Mouse (Mus musculus): ENCODE results near the gene Abhd17a. TPM values are rescaled to one million over a fixed set of nuclear protein-coding genes. Genes with fewer than 3 reads are reported as not detected.

Abhd17a gene
- total and polyA plus RNA-seq, 2 experiments from 2014 or later: 152 to 275 TPM

GRCm38 (mm10) chr10:80589127-80589878, 838 bp downstream of the Abhd17a start:
- peak overlapping the region; percentile 86 for H3K4me2 ChIP-seq (ENCODE audit: low read depth, low read length, poor library complexity, severe bottlenecking)
- WGBS: 18% methylated on average over 12 of the region's 12 CpGs
- ATAC-seq (ENCODE audit: low FRiP score) (no peak), DNase-seq (ENCODE audit: low spot score) (no peak)
- peaks cover 12% of the 10 kb centered on the region for H3K4me1 ChIP-seq (ENCODE audit: insufficient read depth, low read length)
- no peaks in the 10 kb centered on the region for H3K9me3 ChIP-seq (ENCODE audit: low read length)
- peak overlapping the region; percentile 57 for H3K4me3 ChIP-seq (ENCODE audit: low read depth, low read length)
- H3K27ac ChIP-seq (ENCODE audit: low read depth, low read length): peak overlapping the region; percentile 65; the same call in 1 of the 2 replicates
- peak overlapping the region; percentile 84 for H3K9ac ChIP-seq (replicated peaks; ENCODE audit: low read length, poor library complexity, severe bottlenecking)
- peaks cover 17% of the 10 kb centered on the region for H3K36me3 ChIP-seq (ENCODE audit: insufficient read depth, low read length)
- TF ChIP-seq CTCF (IDR thresholded peaks at IDR 0.05): no peak
- no peaks in the 10 kb centered on the region for H3K27me3 ChIP-seq (ENCODE audit: insufficient read depth, low read length)

GRCm38 (mm10) chr10:80587305-80587657, 2.9 kb downstream of the Abhd17a start:
- DNase-seq (ENCODE audit: low spot score) (no peak), ATAC-seq (ENCODE audit: low FRiP score) (no peak)
- H3K36me3 ChIP-seq (ENCODE audit: insufficient read depth, low read length): peaks cover 28% of the 10 kb centered on the region
- no peak for TF ChIP-seq CTCF (IDR thresholded peaks at IDR 0.05)
- no peak overlapping the region for H3K4me3 ChIP-seq (ENCODE audit: low read depth, low read length)
- H3K27ac ChIP-seq (ENCODE audit: low read depth, low read length): 0 out of 2 replicates have a peak overlapping the region, but pooled peaks have one; percentile 47
- peaks cover 12% of the 10 kb centered on the region for H3K4me1 ChIP-seq (ENCODE audit: insufficient read depth, low read length)
- no peak overlapping the region for H3K4me2 ChIP-seq (ENCODE audit: low read depth, low read length, poor library complexity, severe bottlenecking)
- no peaks in the 10 kb centered on the region for H3K9me3 ChIP-seq (ENCODE audit: low read length)
- H3K9ac ChIP-seq (replicated peaks; ENCODE audit: low read length, poor library complexity, severe bottlenecking): no peak overlapping the region
- 29% methylated on average over 2 of the region's 4 CpGs for WGBS
- no peaks in the 10 kb centered on the region for H3K27me3 ChIP-seq (ENCODE audit: insufficient read depth, low read length)

GRCm38 (mm10) chr10:80586407-80587304, 3.5 kb downstream of the Abhd17a start:
- no peak overlapping the region for H3K4me3 ChIP-seq (ENCODE audit: low read depth, low read length)
- H3K9ac ChIP-seq (replicated peaks; ENCODE audit: low read length, poor library complexity, severe bottlenecking): no peak overlapping the region
- H3K27me3 ChIP-seq (ENCODE audit: insufficient read depth, low read length): no peaks in the 10 kb centered on the region
- no peaks in the 10 kb centered on the region for H3K9me3 ChIP-seq (ENCODE audit: low read length)
- DNase-seq (ENCODE audit: low spot score) (no peak), ATAC-seq (ENCODE audit: low FRiP score) (no peak)
- H3K27ac ChIP-seq (ENCODE audit: low read depth, low read length): 0 out of 2 replicates have a peak overlapping the region, but pooled peaks have one; percentile 47
- H3K4me1 ChIP-seq (ENCODE audit: insufficient read depth, low read length): peaks cover 12% of the 10 kb centered on the region
- H3K36me3 ChIP-seq (ENCODE audit: insufficient read depth, low read length): peaks cover 28% of the 10 kb centered on the region
- 95% methylated on average over 50 of the region's 51 CpGs for WGBS
- no peak overlapping the region for H3K4me2 ChIP-seq (ENCODE audit: low read depth, low read length, poor library complexity, severe bottlenecking)
- TF ChIP-seq CTCF (IDR thresholded peaks at IDR 0.05): no peak

- Histone ChIP-seq H3K27ac (ENCODE audit: low read depth, low read length) (no peak overlapping the region), H3K9me3 (ENCODE audit: low read length) (no peaks in the 10 kb centered on the region), H3K4me3 (ENCODE audit: low read depth, low read length) (no peak overlapping the region), H3K27me3 (ENCODE audit: insufficient read depth, low read length) (no peaks in the 10 kb centered on the region), H3K36me3 (ENCODE audit: insufficient read depth, low read length) (peaks cover 28% of the 10 kb centered on the region), H3K4me2 (ENCODE audit: low read depth, low read length, poor library complexity, severe bottlenecking) (no peak overlapping the region), H3K9ac (replicated peaks; ENCODE audit: low read length, poor library complexity, severe bottlenecking) (no peak overlapping the region), H3K4me1 (ENCODE audit: insufficient read depth, low read length) (peaks cover 12% of the 10 kb centered on the region)
- no peak for DNase-seq (ENCODE audit: low spot score)
- no peak for TF ChIP-seq CTCF (IDR thresholded peaks at IDR 0.05)
- ATAC-seq (ENCODE audit: low FRiP score): no peak
- WGBS: 93% methylated on average over 8 of the region's 8 CpGs
Measured at GRCm38 (mm10) chr10:80585581-80585980, 4.6 kb downstream of the Abhd17a start.

GRCm38 (mm10) chr10:80584642-80585552, 5.2 kb downstream of the Abhd17a start:
- 76% methylated on average over 12 of the region's 12 CpGs for WGBS
- Histone ChIP-seq H3K27ac (ENCODE audit: low read depth, low read length) (no peak overlapping the region), H3K27me3 (ENCODE audit: insufficient read depth, low read length) (no peaks in the 10 kb centered on the region), H3K4me2 (ENCODE audit: low read depth, low read length, poor library complexity, severe bottlenecking) (no peak overlapping the region), H3K4me1 (ENCODE audit: insufficient read depth, low read length) (peaks cover 12% of the 10 kb centered on the region), H3K4me3 (ENCODE audit: low read depth, low read length) (no peak overlapping the region), H3K36me3 (ENCODE audit: insufficient read depth, low read length) (peaks cover 28% of the 10 kb centered on the region), H3K9me3 (ENCODE audit: low read length) (no peaks in the 10 kb centered on the region), H3K9ac (replicated peaks; ENCODE audit: low read length, poor library complexity, severe bottlenecking) (no peak overlapping the region)
- no peak for ATAC-seq (ENCODE audit: low FRiP score)
- TF ChIP-seq CTCF (IDR thresholded peaks at IDR 0.05): no peak
- DNase-seq (ENCODE audit: low spot score): no peak
